Mouse (Mus musculus) embryo, embryonic 11 days (tissue): Measurements from ENCODE around the gene Gpx2.

Experiments
- DNase-seq: peaks from one replicate; pipeline ENCODE4 v3.0.0-alpha.2; 2015

Gene Gpx2

DNA sequence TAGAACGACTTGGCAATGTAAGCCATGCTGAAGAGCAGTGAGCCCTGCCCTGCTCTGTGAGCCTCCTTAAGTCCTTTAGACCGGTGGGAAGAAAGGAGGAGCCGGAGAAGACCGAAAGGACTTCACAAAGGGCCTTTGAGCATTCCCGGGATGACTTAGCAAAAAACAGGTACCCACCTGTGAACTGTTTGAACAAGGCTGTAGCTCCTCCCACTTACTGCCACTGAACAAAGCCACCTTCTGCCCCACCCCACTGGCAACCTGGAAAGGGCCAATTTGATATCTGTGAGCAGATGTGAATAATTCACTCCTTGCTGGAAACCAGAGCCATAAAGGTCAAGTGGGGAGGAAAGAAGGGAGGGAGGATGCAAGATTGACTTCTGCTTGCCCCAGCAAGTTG is at the start of gene Gpx2:
TSS of gene Gpx2 (minus strand) at position 205 of the 400 bp plus-strand sequence.
- no peak for DNase-seq

DNA sequence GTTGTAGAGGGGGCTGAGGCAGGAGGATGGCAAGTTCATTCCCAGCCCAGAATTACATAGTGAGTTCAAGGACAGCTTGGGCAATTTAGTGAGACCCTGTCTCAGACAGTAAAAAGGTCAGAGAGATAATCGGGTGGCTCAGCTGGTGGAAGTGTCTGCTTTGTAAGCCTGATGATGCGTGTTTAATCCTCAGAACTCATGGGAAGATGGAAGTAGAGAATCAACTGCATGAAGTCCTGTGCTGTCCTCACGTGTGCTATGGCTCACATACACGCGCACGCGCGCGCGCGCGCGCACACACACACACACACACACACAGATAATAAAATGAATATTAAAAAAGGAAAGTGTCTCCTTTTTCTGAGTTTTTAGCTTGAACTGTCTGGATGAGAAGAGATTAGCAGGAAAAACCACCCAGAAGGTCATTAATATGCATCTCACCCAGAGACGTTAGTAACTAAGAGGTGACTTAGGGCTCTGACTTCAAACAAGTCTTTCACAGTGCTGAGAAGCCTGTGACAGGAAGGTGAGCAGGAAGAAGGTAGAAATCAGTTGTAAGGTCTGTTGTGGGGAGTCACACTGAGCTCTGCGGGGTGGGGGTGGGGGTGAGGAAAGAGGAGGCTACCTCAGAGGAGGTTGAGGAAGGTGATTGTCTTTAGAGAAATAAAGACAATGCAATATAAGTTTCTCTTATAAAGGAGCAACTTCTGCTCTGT is 49.1 kb upstream of the Gpx2 start:
- no peak for DNase-seq

DNA sequence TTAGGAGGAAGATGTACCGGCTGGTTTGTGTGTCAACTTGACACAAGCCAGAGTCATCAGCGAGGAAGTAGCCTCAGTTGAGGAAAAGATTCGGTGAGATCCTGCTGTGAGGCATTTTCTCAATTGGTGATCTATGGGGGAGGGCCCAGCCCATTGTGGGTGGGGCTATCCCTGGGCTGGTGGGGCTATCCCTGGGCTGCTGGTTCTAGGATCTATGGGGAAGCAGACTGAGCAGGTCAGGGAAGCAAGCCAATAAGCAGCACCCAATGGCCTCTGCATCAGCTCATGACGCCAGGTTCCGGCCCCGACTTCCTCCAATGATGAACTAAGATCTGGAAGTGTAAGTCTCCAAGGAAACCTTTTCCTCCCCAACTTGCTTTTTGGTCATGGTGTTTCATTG is 44.7 kb upstream of the Gpx2 start:
- DNase-seq: no peak

DNA sequence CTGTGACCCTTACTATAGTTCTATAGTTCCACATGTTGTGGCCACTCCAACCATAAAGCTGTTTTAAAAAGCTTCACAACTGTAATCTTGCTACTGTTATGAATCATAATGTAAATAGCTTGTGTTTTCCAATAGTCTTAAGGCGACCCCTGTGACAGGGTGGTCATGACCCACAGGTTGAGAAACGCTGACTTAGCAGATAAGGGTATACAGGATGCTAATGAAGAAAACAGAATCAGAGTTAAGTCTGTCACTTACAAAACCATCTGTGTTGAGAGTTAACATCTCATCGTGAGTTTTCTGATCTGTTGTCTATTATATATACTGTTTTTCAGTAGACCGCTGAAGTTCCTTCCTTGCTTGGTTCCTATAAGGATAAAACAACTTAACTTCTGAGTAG is 43.9 kb upstream of the Gpx2 start:
- DNase-seq: no peak

DNA sequence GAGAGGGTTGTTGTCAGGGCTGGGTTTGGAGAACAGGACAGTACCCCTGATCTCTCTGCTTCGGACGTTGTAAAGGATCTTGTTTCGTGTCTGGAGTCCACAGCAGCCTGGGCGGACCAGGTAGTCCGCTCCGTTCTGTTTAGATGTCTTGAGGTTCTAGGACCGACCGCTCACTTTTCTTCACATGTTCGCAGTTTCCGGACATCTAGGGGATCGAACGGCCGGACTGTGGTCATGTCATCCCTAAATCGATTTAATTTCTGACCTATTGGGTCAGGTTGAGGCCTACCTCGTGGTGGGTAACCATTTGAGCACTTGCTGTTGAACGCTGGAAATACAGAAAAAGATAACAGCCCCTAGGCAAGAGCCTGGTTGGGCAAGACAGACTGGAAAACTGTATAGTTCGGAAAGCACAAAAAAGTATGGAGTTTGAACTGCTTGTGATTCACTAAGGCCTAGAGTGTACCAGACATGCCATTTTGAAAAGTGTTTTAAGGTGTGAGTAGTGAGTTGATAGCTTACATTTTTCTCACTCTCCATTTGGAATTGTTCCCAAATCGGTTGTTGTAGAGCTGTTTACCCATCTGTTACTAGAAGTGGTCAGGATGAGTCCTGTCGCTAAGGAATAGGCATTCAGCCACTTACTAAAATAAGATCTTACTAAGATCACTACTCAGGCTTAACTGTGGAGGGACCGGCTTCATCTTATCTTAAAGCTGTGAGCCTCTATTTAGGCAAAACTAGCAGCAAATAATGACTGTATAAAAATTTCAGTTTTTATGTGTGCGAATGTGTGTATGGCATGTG is 42.7 kb upstream of the Gpx2 start:
- no peak for DNase-seq

DNA sequence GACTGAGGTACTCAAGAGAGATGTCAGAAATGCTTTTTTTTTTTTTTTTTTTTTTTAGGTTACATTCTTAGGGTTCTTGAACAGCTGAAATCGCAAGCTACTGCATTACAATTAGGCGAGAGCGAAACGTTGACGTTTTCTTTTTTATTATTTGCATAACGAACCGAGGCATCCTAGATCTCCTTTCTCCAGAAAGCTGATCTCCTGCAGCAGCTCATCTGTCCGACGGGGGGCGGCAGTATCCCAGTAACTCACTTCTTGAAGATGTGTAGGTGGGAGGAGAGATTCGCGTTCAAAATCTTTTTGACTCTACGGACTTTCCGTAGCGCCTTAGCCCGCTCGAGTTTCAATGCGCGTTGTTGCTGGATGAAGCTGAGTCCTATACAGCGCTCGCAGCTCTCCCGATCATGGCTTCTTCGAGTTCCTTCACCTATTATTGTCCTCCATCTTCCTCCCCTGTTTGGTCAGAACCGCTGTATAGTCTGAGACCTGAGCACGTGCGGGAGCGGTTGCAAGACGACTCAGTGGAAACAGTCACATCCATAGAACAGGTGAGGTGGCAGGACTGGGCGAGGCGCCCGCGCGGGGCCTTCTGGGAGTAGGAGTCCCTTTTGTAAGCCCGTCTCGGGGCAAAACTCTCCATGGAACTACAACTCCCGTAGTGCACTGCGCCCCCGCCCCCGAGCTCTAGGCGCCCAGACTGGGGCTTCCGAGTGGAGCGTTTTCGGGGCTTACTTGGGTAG is 41.9 kb upstream of the Gpx2 start:
- DNase-seq: peak; percentile 97

DNA sequence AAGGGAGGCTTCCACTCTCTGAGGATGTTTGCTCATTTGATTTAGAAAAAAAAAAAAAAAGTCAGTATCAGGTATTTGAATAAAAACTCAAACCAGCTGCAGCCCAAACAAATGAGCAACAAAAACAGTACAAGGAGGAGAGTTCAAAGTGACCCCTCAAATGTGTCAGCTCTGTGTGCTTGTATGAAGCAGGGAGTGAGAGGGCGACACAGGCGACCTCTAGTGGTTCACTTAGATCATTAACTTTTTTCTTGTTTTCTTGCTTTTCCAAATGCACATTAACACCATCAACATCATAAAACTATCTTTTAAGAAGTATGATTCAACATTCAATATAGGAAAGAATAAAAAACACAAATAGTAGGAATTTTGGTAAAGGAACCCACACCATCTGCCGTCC is 37.4 kb upstream of the Gpx2 start:
- peak; percentile 57 for DNase-seq

DNA sequence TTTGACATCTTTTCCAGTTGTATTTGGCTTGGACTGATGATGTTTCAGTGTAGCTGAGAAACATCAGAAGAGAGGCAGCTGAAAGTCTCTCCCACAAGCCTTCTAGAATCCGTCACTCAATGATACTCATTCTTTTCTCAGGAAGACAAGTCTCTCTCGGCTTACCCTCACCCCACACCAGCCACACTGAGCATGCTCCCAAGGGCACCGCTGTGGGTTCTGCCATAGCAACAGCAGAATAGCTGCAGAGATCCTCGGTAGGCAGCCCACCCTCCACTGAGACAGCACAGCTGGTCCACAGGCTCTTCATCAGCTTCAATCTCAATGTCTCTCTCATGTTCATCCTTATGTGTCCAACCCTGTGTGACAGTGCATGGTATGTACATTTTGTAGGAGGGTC is 29.9 kb upstream of the Gpx2 start:
- no peak for DNase-seq

DNA sequence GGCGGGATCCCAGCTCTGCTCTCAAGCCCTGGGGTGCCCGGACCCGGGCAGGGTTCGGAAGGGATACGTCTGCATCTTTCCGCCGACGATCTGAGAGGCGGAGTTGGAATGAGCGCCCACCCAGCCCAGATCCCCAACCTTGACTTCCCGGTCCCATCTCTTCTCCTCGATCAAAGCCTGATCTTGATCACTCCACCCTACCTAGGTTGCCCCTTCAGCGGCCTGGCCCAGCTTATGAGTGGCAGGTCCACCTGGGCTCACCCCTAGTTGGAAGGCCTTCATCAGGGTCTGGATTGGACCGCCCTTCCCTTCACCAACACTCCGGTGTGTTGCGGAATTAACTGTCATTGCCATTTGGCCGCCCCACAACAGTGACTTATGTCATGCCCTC is 27.3 kb upstream of the Gpx2 start, which contains the start of gene Rab15:
TSS of gene Rab15 (minus strand) at position 258 of the 391 bp plus-strand sequence.
- DNase-seq: no peak

DNA sequence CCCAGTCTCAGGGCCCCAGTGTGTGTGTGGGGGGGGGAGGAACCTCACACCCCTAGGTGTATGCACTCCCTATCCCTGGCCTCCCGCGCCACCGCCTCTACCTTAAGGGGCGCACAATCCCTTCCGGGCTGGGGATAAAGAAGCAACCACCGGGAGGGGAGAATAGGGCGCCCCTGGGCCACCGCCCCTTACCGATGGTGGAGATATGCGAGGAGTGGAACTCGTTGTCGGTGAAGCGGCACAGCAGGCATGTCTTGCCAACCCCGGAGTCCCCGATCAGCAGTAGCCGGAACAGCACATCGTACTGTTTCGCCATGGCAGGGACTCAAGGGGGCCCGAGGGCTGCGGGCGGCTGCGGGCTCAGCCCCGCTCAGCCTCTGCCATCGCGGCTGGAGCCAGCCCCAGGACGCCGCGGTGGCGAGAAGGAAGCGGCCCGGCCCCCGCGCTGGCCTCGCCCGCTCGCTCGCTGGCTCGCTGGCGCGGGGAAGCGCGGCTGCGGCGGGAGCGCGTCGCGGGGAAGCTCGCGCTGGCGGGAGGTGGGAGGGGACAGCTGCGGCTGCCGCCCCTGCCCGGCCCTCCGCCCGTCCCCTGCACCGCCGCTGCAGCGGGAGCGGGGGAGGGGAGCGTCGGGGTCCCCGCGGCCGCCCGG is 26.8 kb upstream of the Gpx2 start:
- DNase-seq: peak; percentile 66

DNA sequence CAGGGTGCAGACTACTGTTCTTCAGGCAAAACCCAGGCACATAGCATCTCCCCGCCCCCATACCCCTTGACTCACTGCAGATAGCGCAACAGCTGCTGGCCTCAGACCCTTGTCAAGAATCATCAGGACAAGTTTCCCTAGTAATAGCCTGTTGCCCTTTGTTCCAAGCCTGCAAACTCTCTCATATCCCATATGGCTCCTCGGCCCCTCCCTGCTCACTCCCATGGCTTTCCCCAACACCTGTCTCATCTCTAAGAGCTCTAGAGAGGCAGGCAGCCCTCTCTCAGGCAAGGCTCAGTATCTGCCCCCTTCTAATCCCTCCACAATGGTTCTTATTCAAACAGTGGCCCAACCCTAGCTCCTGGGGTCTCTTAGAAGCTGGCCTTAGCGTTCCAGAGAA is 25.3 kb upstream of the Gpx2 start:
- no peak for DNase-seq

DNA sequence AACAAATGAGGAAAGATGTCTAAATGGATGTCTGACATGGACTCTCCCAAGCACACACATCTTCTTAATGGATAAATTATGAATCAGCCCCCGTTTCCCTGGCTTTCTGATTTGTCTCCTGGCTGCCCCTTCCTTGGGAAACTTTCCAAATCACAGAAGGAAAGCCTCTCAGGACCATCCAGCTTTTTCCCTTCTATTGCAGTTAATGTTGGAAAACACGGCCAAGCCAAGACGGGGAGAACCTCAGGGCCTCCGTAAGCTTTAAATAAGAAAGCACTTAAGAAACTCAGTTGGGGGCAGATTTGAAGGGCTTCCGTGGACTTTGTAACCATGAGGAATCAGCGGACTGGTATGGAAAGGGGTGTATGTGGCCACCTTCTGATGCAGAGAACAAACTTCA is 24.5 kb upstream of the Gpx2 start:
- no peak for DNase-seq

DNA sequence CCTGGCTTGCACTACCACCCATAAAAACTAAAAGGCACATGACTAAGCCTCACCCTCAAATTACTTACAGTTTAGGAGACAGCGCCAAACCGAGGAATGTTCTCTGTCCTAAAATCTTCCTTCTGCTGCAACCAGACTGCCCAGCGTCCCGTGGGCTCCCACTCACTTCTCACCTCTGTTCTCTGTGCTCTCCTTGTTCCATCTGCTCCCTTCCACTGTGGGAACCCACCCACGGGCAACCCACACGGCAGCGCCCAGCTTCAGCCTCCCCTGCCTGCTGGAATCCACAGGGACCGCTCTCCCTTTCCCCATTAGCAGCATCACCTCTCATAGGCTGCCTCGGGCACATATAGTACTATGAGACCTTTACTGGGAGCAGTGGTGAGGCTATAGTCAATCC is 23.6 kb upstream of the Gpx2 start:
- DNase-seq: no peak

DNA sequence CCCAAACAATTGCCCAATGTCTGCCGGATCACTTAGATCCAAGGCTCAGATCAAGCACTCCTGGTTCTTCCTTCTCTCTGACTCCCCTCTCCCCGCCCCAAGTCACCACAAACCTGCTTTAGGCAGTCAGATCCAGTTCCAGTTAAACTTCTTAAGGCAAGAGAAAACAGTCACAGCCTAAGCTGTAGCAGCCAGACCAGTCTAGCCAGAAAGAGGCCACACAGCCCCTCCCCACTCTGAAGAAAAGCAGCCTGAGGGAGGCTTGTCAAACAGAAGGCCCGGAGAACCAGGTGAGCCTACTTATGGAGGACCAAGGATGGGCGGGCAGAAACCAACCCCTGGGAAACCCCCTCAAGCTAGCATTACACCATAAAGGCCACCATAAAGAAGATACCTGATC is 22.8 kb upstream of the Gpx2 start:
- peak; percentile 47 for DNase-seq

DNA sequence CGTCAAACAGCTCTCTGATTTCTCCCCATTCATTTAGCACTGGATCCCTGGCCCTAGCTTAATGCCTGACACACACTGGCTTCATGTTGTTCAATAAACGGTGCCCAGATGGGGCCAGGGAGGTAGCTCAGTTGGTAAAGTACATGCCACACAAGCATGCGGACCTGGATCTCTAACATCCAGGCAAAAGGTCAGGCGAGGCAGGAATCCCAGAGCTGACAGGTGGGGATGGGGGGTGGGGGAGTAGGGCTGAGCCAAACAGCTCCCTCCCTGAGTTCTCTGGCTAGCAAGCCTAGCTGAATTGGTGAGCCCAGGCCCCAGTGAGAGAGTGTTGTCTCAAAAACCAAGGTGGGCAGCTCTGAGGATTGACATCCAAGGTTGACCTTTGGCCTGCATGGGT is 21.8 kb upstream of the Gpx2 start:
- no peak for DNase-seq

DNA sequence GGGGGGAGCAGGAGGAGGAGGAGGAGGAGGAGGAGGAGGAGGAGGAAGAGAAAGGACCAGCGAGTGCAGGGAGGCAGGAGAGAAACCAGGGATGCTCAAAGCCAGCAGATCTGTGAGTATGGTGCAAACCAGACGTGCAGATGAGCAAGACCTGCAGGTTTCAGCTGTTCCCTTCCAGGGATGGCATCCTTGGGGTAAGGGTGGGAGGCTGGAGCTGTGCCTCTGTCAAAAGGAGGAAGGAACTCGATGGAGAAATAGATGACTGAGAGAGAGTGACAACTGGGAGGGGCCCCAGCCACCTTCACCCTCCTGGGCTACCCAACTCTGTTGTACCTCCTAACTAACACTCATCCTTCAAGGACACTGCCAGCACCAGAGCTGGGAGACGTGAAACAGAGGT is 21.4 kb upstream of the Gpx2 start:
- DNase-seq: no peak

DNA sequence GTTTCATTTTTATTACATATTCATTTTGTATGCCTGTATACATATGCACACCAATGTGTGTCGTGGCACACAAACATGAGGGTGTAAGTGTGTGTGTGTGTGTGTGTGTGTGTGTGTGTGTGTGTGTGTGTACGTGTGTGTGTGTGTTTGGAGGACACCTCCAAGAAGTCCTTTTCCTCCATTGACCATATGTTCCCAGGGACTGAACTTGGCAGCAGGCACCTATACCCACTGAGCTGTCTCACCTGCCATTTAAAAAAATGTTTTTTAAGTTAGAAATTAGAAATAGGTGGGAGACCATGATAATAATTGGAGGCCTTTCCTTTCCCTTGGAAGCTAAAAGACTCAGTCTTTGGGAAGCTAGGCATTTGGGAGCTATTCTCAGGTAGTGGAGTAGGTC is 18.8 kb upstream of the Gpx2 start:
- no peak for DNase-seq

DNA sequence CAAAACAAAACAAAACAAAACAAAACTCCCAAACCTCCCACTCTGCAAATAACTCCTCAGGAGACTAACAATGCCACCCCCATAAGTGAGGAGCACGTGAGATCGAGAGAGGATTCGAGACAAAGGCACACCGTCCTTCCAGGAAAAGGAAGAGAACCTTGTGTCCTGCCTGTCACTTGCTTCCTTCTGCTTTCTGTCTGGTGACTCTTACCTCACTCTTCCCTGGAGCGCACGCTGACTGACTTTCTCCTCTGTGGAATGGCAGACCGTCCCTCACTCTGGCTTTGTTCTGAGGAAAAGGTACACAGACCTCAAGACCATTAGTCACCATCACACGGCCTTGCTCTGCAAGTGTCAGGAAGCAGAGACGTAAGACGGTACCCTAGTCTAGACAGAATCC is 18.2 kb upstream of the Gpx2 start:
- no peak for DNase-seq

DNA sequence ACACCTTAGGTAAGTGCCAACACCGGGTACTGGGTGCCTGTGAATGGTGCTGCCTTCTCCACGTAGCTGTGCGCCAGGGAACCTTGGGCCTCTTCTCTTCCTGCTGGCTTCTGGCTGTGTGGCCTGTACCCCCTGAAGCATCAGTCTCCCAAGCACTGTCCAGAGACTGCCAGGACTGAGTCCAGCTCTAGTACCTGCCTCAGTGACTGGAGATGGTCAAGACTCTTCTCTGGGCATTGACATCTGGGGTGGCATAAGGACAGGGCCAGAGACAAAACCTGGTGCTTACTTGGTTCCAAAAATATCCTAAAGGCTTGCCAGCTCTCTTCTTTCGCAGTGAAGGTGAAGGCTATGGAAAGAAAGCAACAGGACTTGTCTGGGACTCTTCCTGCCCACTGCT is 15.7 kb upstream of the Gpx2 start:
- no peak for DNase-seq

DNA sequence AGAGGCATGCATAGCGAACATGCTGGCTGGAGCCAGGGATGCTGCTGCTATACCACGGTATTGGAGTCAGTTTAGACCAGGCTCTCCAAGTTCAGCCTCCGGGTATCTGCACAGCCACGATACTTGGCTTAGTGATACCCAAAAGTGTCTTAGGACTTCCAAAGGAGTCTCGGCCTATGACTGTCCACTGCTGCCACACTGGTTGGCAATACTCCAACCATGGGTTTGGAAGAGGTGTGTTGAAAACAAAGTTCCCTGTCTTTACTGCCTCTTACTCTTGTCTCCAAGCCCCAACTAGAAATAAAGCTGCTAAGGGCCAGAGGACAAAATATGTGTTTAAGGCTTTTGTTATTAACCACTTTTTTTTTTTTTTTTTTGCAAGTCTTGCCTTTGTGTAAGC is 15.1 kb upstream of the Gpx2 start:
- no peak for DNase-seq

DNA sequence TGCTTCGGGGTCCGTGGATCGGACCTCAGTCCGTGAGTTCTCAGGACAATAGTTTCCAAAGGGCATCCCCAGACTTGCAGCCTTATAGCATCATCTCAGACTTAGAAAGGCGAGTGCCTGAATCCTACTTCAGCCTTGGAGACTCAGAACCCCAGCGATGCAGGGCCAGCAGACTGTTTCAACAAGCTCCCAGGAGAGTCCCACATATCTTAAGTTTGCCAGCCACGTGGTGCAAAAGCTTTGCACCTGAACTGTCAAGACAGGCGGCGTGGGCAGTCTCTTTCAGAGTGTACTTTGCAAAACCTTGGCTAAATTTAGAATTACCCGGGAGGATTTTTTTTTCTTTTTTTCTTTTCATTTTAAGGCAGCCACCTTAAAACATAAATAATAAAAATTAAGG is 12.4 kb upstream of the Gpx2 start:
- DNase-seq: no peak

DNA sequence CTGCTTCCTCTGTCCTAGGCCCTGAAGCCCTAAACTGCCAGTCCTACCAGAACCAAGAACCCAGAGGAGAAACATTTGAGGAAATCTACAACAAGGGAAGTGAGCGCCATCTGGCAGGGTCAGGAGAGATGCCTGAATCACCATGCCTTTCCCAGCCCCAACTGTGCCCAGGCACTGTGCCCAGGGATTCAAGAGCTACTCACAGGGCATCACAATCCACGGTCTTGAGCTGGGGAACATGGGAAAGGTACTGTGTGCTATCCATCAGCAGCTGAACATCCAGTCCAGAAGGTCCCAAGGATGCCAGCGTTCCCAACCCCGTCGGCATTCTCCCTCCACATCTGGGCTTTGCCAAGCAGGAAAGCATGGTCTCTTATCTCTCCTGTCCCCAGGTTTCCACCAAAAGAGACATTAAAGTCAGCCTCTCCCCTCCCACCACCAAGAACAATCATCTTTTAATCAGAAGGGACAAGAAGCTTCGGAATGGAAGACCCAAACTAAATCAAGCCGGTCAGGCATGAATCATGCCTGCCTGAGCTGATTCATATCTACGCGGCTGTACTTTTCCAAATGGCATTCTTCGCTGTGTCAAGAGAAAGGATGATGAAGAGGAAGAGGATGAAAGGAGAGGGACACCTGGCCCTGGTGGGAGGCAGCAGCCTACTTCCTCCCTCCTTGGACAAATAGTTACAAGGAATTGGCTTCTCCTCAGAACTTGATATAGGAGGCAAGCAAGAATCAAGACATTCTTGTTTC is 9.9 kb upstream of the Gpx2 start:
- DNase-seq: no peak
